Mouse (Mus musculus) CD4-positive naive resting alpha-beta T cell, adult 57 days (primary cell): ENCODE measurements around the gene 4930516K23Rik. TPM values are rescaled to one million over a fixed set of nuclear protein-coding genes. Genes with fewer than 3 reads are reported as not detected.

ENCODE experiments used
- total RNA-seq: library from RNA; stranded (reverse); gene quantifications from one replicate; pipeline ENCODE4 v1.2.4, GENCODE M21; 2023

4930516K23Rik gene
- not detected for total RNA-seq

GRCm38 (mm10) chr7:104061345-104061744 is at the start of gene 4930516K23Rik:
TSS of gene 4930516K23Rik (minus strand) at chr7:104061445.

DNA sequence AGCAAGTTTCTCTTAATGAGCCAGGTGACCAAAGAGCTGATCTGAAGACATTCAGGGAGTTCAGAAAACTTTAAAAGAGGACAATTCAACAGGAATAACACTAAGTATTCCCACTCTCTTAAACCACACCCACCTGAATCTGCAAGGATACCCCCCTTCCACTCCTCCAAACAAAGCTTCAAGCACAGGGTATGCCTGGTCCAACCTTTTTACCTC is 43.4 kb upstream of the 4930516K23Rik start, which contains the start of gene Olfr646:
TSS of gene Olfr646 (plus strand) at position 117 of the 216 bp plus-strand sequence.

GRCm38 (mm10) chr7:104085365-104085764 is 24.1 kb upstream of the 4930516K23Rik start, which contains the start of gene Olfr645:
TSS of gene Olfr645 (minus strand) at chr7:104085465.

GRCm38 (mm10) chr7:104071769-104072168 is 10.5 kb upstream of the 4930516K23Rik start, which contains the start of gene Olfr644:
TSS of gene Olfr644 (minus strand) at chr7:104071869.

GRCm38 (mm10) chr7:104052566-104052965 is 8.7 kb downstream of the 4930516K23Rik start, which contains the start of gene Olfr642:
TSS of gene Olfr642 (minus strand) at chr7:104052666.

GRCm38 (mm10) chr7:104035145-104035544 is 26.1 kb downstream of the 4930516K23Rik start, which contains the start of gene Olfr641:
TSS of gene Olfr641 (plus strand) at chr7:104035445.

DNA sequence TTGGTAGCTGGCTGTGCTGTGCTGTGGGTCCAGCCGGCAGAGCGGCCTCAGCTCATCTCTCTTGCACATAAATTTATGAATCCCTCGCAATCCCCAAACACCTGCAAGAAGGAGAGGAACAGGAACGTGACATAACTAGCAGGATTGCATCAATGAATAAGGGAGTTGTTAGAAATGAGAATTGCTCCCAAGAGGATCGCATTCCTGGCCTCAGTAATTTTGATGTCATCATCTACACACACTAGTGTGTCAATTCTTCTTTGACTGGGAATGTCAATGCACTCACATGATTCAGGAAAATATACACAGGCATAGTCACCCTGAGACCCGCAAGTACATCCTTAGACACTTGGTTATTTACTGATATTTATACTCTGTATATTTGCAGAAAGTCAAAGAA is 35.8 kb downstream of the 4930516K23Rik start, which contains the start of gene Olfr640:
TSS of gene Olfr640 (minus strand) at position 101 of the 400 bp plus-strand sequence.

GRCm38 (mm10) chr7:104017203-104017602 is 44.0 kb downstream of the 4930516K23Rik start, which contains the start of gene Olfr639:
TSS of gene Olfr639 (minus strand) at chr7:104017303.

Other genes with a start within 250 kb of the 4930516K23Rik start
- gene Hbb-bt, start 247.4 kb downstream of the 4930516K23Rik start, total RNA-seq = 115 TPM
- gene Hbb-bs, start 233.3 kb downstream of the 4930516K23Rik start, total RNA-seq = 842 TPM
- not detected for gene Hbb-bh2, start 220.9 kb downstream of the 4930516K23Rik start, total RNA-seq
- gene Hbb-bh1, start 218.3 kb downstream of the 4930516K23Rik start, total RNA-seq = not detected
- gene Hbb-y, start 208.2 kb downstream of the 4930516K23Rik start, total RNA-seq = not detected
- gene Olfr66, start 175.2 kb downstream of the 4930516K23Rik start, total RNA-seq = not detected
- not detected for gene Olfr64, start 167.0 kb downstream of the 4930516K23Rik start, total RNA-seq
- not detected for gene Olfr65, start 158.0 kb downstream of the 4930516K23Rik start, total RNA-seq
- gene Olfr631, start 132.6 kb downstream of the 4930516K23Rik start, total RNA-seq = not detected
- gene Olfr632, start 127.1 kb downstream of the 4930516K23Rik start, total RNA-seq = not detected
- not detected for gene Olfr633, start 117.0 kb downstream of the 4930516K23Rik start, total RNA-seq
- not detected for gene Olfr635, start 90.3 kb downstream of the 4930516K23Rik start, total RNA-seq
- gene Olfr638, start 62.7 kb downstream of the 4930516K23Rik start, total RNA-seq = not detected
- gene Olfr639, start 44.1 kb downstream of the 4930516K23Rik start, total RNA-seq = 0.21 TPM
- gene Olfr640, start 35.9 kb downstream of the 4930516K23Rik start, total RNA-seq = not detected
- not detected for gene Olfr641, start 26.0 kb downstream of the 4930516K23Rik start, total RNA-seq
- gene Olfr642, start 8.8 kb downstream of the 4930516K23Rik start, total RNA-seq = not detected
- not detected for gene Olfr644, start 10.4 kb upstream of the 4930516K23Rik start, total RNA-seq
- gene Olfr645, start 24.0 kb upstream of the 4930516K23Rik start, total RNA-seq = not detected
- not detected for gene Olfr646, start 43.4 kb upstream of the 4930516K23Rik start, total RNA-seq
- not detected for gene Ubqln5, start 68.4 kb upstream of the 4930516K23Rik start, total RNA-seq
- gene Olfr643, start 76.0 kb upstream of the 4930516K23Rik start, total RNA-seq = not detected
- gene Ubqln3, start 81.8 kb upstream of the 4930516K23Rik start, total RNA-seq = not detected
- not detected for gene Ubqlnl, start 89.1 kb upstream of the 4930516K23Rik start, total RNA-seq
- not detected for gene Olfm5, start 103.4 kb upstream of the 4930516K23Rik start, total RNA-seq
- gene Olfr648, start 121.9 kb upstream of the 4930516K23Rik start, total RNA-seq = not detected
- not detected for gene Olfr649, start 134.5 kb upstream of the 4930516K23Rik start, total RNA-seq
- not detected for gene Trim6, start 157.3 kb upstream of the 4930516K23Rik start, total RNA-seq
- 25.1 TPM for gene Trim34a, start 183.0 kb upstream of the 4930516K23Rik start, total RNA-seq
- gene Trim5, start 226.6 kb upstream of the 4930516K23Rik start, total RNA-seq = 22.3 TPM